Mouse (Mus musculus) spleen, adult 2 months (tissue): Measurements from ENCODE around the gene Adam6a.
A peak's percentile ranks its signal among the peaks of the same experiment; 100 is the strongest.

Experiments
- CTCF ChIP-seq: fragments of 200-500 bp; IDR thresholded peaks from 2 replicates; pipeline ENCODE4 v1.5.1; 2011; ENCODE audit warnings: mild to moderate bottlenecking, inconsistent platforms; ENCODE audit not compliant: insufficient read depth, insufficient read length, insufficient replicate concordance; ENCODE audit errors: extremely low read depth
- POLR2A ChIP-seq: fragments of 200-500 bp; IDR thresholded peaks from 2 replicates; pipeline ENCODE4 v1.6.1; 2011; ENCODE audit warnings: low read depth, low read length, inconsistent platforms

- no peak for TF ChIP-seq POLR2A
- TF ChIP-seq CTCF: peak; percentile 31; the same call in 1 of the 2 replicates
Observed at GRCm38 (mm10) chr12:113578241-113578640, 34.5 kb downstream of the Adam6a start.
